Mouse (Mus musculus) lung, postnatal 14 days (tissue): ENCODE measurements around the gene Olfr450.
A peak's percentile ranks its signal among the peaks of the same experiment; 100 is the strongest.

ENCODE experiments used
- DNase-seq: peaks from one replicate; pipeline ENCODE4 v3.0.0; 2021

Gene Olfr450

DNA sequence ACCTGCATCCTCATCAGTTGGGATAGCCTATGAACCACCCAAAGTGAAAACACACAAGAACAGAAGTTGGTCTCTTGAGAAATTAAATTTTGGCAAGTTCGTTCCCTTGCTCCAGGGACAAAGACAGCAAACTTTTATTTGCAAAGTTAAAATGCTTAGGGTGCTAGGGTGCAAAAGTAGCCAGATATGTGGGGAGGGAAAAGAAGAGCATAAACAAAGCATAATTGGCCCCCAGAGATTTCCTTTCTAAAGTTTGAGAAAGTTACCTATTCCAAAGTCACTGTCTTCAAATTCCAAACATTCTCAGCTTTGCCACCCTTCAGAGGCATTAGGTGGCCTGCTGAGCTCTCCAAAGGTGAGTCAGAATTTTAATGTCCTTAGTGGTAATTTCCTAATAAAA is at the start of gene Olfr450:
Gene Olfr450, plus strand, starts transcription at position 301 of the 400 bp plus-strand sequence.
- DNase-seq = no peak

DNA sequence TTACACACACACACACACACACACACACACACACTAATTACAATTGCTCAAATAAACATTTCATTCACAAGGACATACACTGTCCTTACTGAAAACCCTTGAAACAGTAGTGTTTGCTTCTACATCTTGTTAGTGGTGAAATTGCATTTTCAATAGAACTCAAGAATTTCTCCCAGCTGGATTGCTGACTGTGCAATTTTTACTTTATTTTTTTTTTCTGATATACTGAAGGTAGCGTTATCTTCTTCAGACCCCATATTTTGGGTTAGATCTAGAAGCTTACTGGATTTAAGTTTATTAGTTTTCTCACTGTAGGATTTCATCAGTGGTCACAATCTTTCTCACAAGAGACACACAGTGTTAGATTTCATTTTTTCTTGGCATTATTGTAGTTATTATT is 34.7 kb upstream of the Olfr450 start:
- no peak for DNase-seq

DNA sequence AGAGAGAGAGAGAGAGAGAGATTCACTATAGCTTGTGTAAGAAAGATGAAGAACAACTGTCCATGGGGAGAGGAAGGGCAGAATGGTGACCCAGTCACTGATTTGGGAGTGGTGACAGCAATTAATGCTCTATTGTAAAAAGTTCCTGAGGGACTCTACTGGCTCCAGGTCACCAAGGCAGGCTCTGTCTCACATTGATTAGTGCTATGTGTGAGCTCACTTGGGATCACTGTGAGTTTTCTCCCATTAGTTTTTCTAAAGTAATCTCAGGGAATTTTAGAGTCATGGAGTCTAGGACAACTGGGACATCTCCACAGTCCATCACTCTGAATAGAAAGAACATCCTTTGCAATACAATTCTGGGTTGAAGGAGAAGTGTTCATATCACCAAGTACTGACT is 26.9 kb upstream of the Olfr450 start, which contains the start of gene Olfr452:
Gene Olfr452, plus strand, starts transcription at position 301 of the 400 bp plus-strand sequence.
- no peak for DNase-seq

DNA sequence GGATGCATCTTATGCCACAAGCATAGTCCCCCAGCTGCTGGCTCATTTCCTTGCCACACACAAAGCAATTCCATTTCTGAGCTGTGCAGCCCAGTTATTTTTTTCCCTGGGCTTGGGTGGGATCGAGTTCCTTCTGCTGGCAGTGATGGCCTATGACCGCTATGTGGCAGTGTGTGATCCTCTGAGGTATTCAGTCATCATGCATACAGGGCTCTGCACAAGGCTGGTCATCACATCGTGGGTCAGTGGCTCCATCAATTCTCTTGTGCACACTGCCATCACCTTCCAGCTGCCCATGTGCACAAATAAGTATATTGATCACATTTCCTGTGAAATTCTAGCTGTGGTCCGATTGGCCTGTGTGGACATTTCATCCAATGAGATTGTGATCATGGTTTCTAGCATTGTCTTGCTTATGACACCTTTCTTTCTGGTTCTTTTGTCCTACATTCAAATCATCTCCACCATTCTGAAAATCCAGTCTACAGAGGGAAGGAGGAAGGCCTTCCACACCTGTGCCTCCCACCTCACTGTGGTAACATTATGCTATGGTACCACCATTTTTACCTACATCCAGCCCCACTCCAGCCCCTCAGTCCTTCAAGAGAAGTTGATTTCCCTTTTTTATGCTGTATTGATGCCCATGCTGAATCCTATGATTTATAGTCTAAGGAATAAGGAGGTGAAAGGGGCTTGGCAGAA is 21.3 kb upstream of the Olfr450 start:
- no peak for DNase-seq

DNA sequence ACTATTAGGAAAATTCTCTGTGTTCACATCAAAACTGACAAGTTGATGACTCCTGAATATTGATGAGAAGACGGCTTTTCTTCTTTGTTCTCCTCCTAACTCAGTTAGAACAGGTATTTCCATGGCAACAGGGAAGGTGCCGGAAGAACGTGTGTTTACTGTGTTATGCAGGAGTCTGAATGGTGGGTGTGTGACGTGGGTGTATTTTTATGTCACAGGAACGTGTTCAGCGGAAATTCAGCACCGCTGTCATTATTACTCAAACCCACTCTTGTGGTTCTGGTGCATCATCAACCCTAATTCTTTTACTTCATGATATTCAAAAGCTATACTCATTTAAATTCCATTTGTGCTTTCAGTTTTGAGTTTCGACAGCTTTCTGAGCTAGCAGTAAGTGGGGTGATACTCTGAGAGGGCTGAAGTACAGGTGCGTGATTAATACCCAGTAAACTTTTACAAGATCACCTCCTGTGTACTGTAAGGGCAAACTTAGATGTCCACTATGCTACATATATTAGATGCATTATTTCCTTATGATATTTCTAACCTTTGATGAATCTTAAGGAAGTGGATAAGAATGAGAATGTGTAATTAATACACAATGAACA is 20.7 kb upstream of the Olfr450 start:
- DNase-seq = no peak

DNA sequence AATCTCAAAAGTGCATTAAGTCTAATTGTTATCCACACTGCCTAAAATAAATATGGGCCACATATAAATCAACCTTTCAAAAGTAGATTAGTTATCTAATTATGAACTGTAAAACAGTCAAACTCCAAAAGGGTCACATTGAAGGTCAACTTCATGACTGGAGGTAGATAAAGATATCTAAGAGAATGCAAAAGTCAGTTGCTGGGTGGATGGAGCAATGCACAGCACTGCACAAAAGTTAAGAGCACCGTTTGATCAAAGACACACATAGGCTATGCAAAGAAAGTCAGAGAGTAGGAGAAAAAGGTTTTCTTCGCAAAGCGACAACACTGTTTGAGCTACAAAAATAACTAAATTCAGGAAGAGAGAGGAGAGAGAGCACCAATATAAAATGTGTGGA is 16.8 kb upstream of the Olfr450 start:
- no peak for DNase-seq

DNA sequence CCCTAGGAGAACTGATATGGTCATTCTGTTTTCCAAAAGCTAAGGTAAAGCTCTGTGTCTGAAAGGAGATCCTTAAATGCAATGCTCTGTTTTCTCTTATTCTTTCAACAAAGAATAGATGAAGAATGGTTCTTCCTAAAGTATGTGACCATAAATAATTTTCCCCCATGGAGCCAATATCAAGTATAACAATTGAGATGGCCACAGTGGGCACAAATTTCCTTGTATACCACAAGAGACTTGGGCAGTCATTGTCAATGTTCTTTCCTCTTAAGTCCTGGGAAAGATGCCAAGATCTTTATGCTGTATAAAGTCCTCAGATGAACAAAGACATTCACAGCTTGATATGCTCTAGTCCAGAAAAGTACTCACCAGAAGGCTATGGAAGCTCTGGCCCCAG is 22.3 kb downstream of the Olfr450 start, which contains the start of gene Olfr449:
Gene Olfr449, plus strand, starts transcription at position 301 of the 400 bp plus-strand sequence.
- DNase-seq = no peak

DNA sequence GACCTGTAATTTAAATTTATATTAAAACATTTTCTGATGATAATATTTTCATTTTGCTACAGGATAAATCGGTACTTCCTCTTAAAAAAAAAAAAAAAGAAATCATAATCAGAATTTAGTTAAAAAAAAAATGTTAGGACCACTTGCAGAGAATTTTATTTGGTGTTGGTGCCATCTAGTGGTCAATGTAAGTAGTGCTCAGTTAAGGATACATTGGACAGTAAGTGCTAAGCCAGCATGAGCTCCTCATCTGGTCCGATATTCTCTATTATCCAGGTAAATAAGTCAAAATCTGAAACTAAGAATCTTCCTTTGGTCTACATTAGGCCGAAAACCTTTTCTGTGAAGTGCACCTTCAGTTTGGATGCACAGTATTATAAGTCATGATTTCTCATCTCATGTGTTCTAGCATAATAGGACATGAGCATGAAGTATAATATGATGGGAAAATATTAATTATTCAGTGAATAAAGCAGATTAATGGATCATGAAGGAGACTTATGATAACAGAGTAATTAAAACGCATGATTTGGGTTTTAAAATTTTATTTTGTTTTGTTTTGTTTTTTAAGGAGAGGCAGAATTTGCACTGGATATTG is 48.6 kb downstream of the Olfr450 start:
- peak; percentile 46 for DNase-seq
